Comparison of ENCODE assay signal across 22 mouse cellular contexts in the genomic region with DNA sequence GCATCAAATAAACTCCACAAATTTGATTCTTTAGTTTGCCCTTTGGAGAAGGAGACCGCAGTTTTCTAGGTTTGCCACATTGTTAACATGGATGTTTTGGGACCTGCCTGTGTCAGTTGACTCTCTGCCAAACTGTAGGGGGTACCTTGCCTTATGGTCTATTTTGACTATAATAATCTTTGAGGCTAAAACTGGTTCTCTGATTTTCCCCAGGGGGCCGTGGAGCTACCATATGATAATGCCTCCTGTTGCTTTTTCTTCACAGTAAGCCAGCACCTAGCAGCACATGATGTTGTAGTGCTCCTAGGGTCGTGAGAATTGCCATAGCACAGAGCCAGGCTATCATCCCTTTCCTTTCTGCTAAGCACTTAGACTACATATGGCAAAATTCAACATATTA. TPM values are rescaled to one million over a fixed set of nuclear protein-coding genes. Genes with fewer than 3 reads are reported as not detected.
DNase-seq lines count a peak whose midpoint lies in the region; ATAC-seq and TF ChIP-seq lines count a peak whose summit lies in the region.
"Had no signal": no experiment of that assay in that cellular context is flagged by ENCODE, and none has a peak within 500 bp of the region (broad histone marks: within the 10 kb centered on the region; RNA-seq: fewer than 3 reads in every experiment).

No protein-coding gene starts in this region.

- no peaks in the 10 kb centered on the region for H3K36me3 ChIP-seq in intestine, embryonic 16.5 days (ENCODE audit: control insufficient read depth, insufficient read depth, low read length)
- H3K36me3 ChIP-seq: embryonic facial prominence, embryonic 15.5 days; intestine, embryonic 15.5 days had no signal

- H3K27me3 ChIP-seq in cerebellum, adult 2 months (ENCODE audit: control insufficient read depth, insufficient read depth, low read length), result no peaks in the 10 kb centered on the region
- no peaks in the 10 kb centered on the region for H3K27me3 ChIP-seq in intestine, embryonic 16.5 days (replicated peaks; ENCODE audit: control insufficient read depth, insufficient read depth, low read length)
- H3K27me3 ChIP-seq: embryonic facial prominence, embryonic 15.5 days; heart, embryonic 15.5 days; intestine, embryonic 15.5 days had no signal

- no peak overlapping the region for H3K9ac ChIP-seq in intestine, embryonic 16.5 days (ENCODE audit: low read depth, low read length)
- H3K9ac ChIP-seq: embryonic facial prominence, embryonic 15.5 days; heart, embryonic 15.5 days; hindbrain, embryonic 14.5 days; intestine, embryonic 15.5 days had no signal

- no peak overlapping the region for H3K4me3 ChIP-seq in cerebellum, adult 2 months (replicated peaks; ENCODE audit: insufficient read depth, low read depth, low read length)
- H3K4me3 ChIP-seq in intestine, embryonic 16.5 days (ENCODE audit: low read length), result no peak overlapping the region
- H3K4me3 ChIP-seq: embryonic facial prominence, embryonic 15.5 days; erythroblast, embryonic 14.5 days; forebrain, embryonic 10.5 days; heart, adult 2 months; heart, embryonic 15.5 days; hindbrain, embryonic 10.5 days; intestine, embryonic 15.5 days had no signal

- TF ChIP-seq POLR2A in cerebellum, adult 2 months (IDR thresholded peaks at IDR 0.05; ENCODE audit: borderline replicate concordance, insufficient read depth, low read length), result no peak

- no peak overlapping the region for H3K27ac ChIP-seq in cerebellum, adult 2 months (ENCODE audit: insufficient read depth, low read length)
- H3K27ac ChIP-seq in intestine, embryonic 16.5 days (ENCODE audit: low read length), result no peak overlapping the region
- H3K27ac ChIP-seq: embryonic facial prominence, embryonic 15.5 days; forebrain, embryonic 10.5 days; heart, adult 2 months; heart, embryonic 15.5 days; hindbrain, embryonic 10.5 days; hindbrain, embryonic 14.5 days; intestine, embryonic 15.5 days had no signal

- no peak for TF ChIP-seq CTCF in cerebellum, adult 2 months (IDR thresholded peaks at IDR 0.05; ENCODE audit: borderline replicate concordance, insufficient read depth, low read depth, low read length)

- H3K4me2 ChIP-seq in intestine, embryonic 16.5 days (ENCODE audit: low read depth, low read length), result no peak overlapping the region
- H3K4me2 ChIP-seq: embryonic facial prominence, embryonic 15.5 days; heart, embryonic 11.5 days; heart, embryonic 15.5 days; hindbrain, embryonic 14.5 days; intestine, embryonic 15.5 days had no signal

- WGBS in cerebellum, adult 2 months, result 13% methylated on average over 3 of the region's 3 CpGs
- WGBS in intestine, embryonic 16.5 days, result 90% methylated on average over 3 of the region's 3 CpGs

- H3K9me3 ChIP-seq in intestine, embryonic 16.5 days (ENCODE audit: control insufficient read depth, low read length), result no peaks in the 10 kb centered on the region
- H3K9me3 ChIP-seq: embryonic facial prominence, embryonic 15.5 days; forebrain, embryonic 10.5 days; heart, embryonic 15.5 days; hindbrain, embryonic 10.5 days; intestine, embryonic 15.5 days had no signal

- DNase-seq in cerebellum, postnatal 4 days (ENCODE audit: low spot score in 2 of 2), result no peak
- DNase-seq in cerebellum, adult 2 months, result peak; percentile 61 to 86
- peak; percentile 75 to 77 for DNase-seq in cerebellum, postnatal 10 days
- DNase-seq in frontal cortex, postnatal 36 days (ENCODE audit: low spot score in 2 of 2), result no peak
- no peak for DNase-seq in left cerebral cortex, adult 9 months (ENCODE audit: low spot score in 2 of 2)
- DNase-seq: adrenal gland, adult 2 months; adrenal gland, postnatal 25 days; embryo, embryonic 11 days; gastrocnemius, postnatal 14 days; heart, adult 2 months; kidney, adult 2 months had no signal

- peak; percentile 82 for ATAC-seq in cerebellum, adult (ENCODE audit: insufficient number of reproducible peaks, low FRiP score, low TSS enrichment)
- ATAC-seq in intestine, embryonic 16.5 days, result no peak
- ATAC-seq: forebrain, embryonic 14.5 days; intestine, embryonic 15.5 days had no signal

- H3K4me1 ChIP-seq in cerebellum, adult 2 months (ENCODE audit: control insufficient read depth, insufficient read depth, low read length), result no peaks in the 10 kb centered on the region
- H3K4me1 ChIP-seq in intestine, embryonic 16.5 days (ENCODE audit: control insufficient read depth, insufficient read depth, low read length), result no peaks in the 10 kb centered on the region
- H3K4me1 ChIP-seq: embryonic facial prominence, embryonic 15.5 days; forebrain, embryonic 10.5 days; heart, embryonic 15.5 days; hindbrain, embryonic 10.5 days; intestine, embryonic 15.5 days had no signal

RNA-seq across cellular contexts. Expression of a gene that starts 21.7 kb away (rescaled TPM):
- 10.9 and 11.7 TPM in 2 replicates for polyA plus RNA-seq in cerebellum, adult 2 months (2012; rRNA removed)
- 12.0 and 12.8 TPM in 2 replicates for polyA plus RNA-seq in intestine, embryonic 16.5 days (2015; fragmentation: Nextera tagmentation; extraction: Ambion mirVana)

RNA-seq across cellular contexts. Expression of a gene that starts 21.7 kb away (rescaled TPM):
- 0.74 and 1.2 TPM in 2 replicates for polyA plus RNA-seq in cerebellum, adult 2 months (2012; rRNA removed)
- 11.0 and 12.7 TPM in 2 replicates for polyA plus RNA-seq in intestine, embryonic 16.5 days (2015; fragmentation: Nextera tagmentation; extraction: Ambion mirVana)
- polyA plus RNA-seq: adrenal gland, adult 2 months had no signal

Comparison
In these comparisons a context has a peak if more than half of its experiments do, and no peak if none do; other contexts are left out.
1. DNase-seq: peak in cerebellum, adult 2 months (2 of 2) and cerebellum, postnatal 10 days (2 of 2); none in cerebellum, postnatal 4 days (0 of 2), frontal cortex, postnatal 36 days (0 of 2) and left cerebral cortex, adult 9 months (0 of 2).